Mouse (Mus musculus) lung, postnatal 10 days (tissue): Measurements from ENCODE around the gene Lbp.
A peak's percentile ranks its signal among the peaks of the same experiment; 100 is the strongest.

ENCODE experiments used
- DNase-seq: peaks from one replicate; pipeline ENCODE4 v3.0.0; 2021

Gene Lbp

GRCm38 (mm10) chr2:158365099-158365850 lies 59.0 kb downstream of the Lbp start:
- DNase-seq, result no peak

- no peak for DNase-seq
Measured at GRCm38 (mm10) chr2:158367654-158368053, 61.4 kb downstream of the Lbp start.

- no peak for DNase-seq
Measured at GRCm38 (mm10) chr2:158368313-158368712, 62.0 kb downstream of the Lbp start.

GRCm38 (mm10) chr2:158369474-158370172 lies 63.3 kb downstream of the Lbp start:
- DNase-seq, result no peak

GRCm38 (mm10) chr2:158370173-158370550 lies 63.9 kb downstream of the Lbp start:
- peak; percentile 74 for DNase-seq

- peak; percentile 85 for DNase-seq
Measured at GRCm38 (mm10) chr2:158373061-158373460, 66.8 kb downstream of the Lbp start.

- peak; percentile 49 for DNase-seq
Measured at GRCm38 (mm10) chr2:158373516-158373915, 67.2 kb downstream of the Lbp start.

- peak; percentile 69 for DNase-seq
Measured at GRCm38 (mm10) chr2:158375443-158376122, 69.3 kb downstream of the Lbp start, which contains the start of gene Snhg11. Gene Snhg11, plus strand, starts transcription at chr2:158375638.

- peak; percentile 8 for DNase-seq
Measured at GRCm38 (mm10) chr2:158376123-158376687, 69.9 kb downstream of the Lbp start.

GRCm38 (mm10) chr2:158376798-158377197 lies 70.5 kb downstream of the Lbp start:
- DNase-seq, result no peak

GRCm38 (mm10) chr2:158377811-158378210 lies 71.5 kb downstream of the Lbp start:
- no peak for DNase-seq

- peak; percentile 81 for DNase-seq
Measured at GRCm38 (mm10) chr2:158379354-158380078, 73.2 kb downstream of the Lbp start.
